Mouse (Mus musculus): ENCODE measurements at regions not wholly inside any gene's neighbourhood (a gene's known extent, or its start where the extent isn't known, plus 50 kb on each side); places are given as distances from the start of the nearest gene placed in this dataset.

DNA sequence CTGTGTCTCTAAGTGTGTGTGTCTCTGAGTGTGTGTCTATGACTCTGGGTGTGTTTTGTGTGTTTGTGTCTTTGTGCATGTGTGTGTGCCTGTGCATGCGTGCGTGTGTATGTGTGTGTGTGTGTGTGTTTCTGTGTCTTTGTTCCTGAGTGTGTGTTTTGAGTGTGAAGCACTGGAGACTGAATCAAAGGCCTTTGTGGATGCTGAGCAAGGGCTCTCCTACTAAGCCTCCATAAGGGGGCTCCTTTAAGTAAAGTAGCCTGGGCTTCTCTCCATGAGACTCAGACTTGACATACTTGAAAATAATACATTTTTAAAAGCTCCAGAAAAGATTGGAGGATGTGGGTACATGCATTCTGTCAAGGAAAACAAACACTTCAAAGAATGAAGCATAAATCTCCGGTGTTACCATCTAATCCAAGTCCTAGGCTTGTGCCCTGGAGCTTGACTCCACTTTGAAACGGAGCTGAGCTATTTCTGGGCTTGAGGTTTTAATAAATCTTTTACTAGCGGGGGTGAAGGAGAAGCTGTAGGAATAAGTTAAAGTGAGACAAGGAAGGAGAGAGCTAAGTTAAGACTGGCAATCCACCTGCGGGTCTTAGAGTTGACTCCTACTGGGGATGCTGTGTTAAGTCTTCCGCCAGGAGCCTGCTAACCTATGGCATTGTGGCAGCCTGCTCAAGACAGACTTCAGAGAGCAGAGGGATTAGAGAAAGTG lies 73.8 kb upstream of the Il15 start:
- in situ Hi-C loops (cut with MboI, MseI): no loop called here

DNA sequence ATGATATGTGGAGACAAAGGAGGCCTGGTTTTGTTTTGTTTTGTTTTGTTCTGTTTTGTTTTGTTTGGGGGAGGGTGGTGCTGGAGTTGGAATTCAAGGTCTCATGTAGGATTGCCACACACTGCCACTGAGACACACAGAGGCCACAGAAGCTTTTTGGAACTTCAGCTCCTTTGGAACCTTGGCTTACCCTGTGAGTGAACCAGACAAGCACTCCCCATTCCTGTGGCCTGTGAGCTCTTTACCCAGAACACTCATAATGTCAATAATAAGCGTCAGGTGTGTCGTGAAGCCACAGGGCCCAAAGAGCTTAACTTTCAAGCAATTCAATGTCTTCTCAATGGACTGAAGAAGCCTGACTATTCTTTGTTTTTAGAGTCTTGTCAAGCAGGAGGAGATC lies 70.2 kb upstream of the Il15 start:
- in situ Hi-C loops (cut with MboI, MseI): no loop called here

DNA sequence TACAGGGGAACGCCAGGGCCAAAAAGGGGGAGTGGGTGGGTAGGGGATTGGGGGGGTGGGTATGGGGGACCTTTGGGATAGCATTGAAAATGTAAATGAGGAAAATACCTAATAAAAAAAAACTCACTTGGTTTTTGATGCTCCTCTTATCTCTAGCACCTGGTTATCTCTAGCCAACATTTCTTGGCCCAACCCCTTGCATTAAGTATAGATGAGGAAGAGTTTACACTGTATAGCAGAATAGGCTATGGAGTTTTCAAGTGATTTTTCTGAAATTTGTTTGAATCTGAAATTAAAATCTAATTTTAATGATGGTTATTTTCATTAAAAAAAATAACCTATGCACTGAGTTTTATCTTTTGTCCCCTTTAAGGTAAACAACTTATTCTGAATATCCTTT lies 68.8 kb upstream of the Il15 start:
- in situ Hi-C loops (cut with MboI, MseI): no loop called here

DNA sequence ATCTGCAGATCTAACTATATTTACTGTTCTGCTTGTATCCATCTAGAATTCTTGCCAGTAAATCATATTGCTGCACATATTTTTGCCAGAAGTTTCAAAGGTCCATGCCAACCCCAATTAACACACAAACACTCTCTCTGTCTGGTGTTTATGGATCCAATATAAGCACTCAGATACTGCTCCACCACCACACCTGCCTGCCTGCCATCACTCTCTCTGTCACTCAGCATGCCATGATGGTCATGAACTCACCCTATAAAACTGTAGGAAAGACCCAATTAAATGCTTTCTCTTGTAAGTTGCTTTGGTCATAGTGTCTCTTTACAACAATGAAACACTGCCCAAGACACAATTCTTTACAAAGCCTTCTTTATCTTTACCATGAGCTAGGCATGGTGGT lies 66.8 kb upstream of the Il15 start:
- in situ Hi-C loops (cut with MboI, MseI): no loop called here

DNA sequence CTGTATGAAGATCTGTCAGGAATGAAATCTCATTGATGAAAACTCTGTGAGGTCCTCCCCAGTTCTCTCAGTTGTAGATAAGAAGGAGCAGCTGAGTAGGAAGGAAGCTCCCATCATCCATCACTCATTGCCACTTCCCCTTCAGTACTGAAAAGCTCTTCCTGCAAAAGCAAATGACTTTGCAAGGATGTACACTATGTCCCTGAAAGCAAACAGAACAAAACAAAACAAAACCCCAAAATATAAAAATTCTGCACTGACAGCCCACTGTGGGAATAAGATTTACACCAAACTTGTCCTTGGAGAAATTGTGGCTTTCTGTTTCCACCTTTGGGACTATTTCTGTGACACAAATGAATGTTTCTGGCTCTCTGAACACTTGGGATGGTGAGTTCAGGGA lies 59.8 kb upstream of the Il15 start:
- in situ Hi-C loops (cut with MboI, MseI): no loop called here

DNA sequence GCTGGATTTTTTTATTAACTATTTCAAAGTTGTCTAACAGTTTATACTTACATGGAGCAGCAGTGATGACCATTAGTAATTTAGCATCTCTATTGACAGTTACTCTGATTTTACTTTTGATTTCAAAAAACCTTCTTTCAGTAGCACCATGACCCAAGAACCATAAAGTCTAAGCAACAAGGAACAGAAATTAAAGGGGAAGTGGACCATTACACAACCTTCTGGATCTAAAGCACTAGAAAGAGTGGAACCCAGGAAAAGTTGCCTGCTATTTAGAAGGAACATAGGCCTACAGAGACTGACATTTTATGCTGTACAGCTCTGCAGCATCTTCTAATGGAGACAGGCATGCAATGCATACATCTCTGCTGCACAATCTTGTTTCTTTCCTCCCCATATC lies 56.0 kb upstream of the Il15 start:
- in situ Hi-C loops (cut with MboI, MseI): no loop called here

DNA sequence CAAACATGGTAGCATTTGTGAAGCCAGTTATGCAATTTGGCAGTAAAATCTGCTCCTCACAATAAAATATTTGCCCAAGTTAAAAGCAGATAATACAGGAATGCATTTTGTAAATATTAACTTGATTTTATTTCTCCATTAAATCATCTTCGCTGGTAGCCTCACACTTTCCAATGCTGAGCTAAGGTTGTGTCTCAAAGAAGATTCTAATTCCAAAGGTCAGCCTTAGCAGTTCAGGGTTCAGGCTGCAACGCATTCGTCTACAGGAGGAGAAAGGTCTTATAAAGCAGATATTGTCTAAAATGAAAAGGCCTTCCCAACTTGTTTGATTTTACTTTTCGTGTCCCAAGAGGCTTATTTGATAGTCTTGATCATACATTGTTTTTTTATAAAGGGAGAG lies 51.0 kb upstream of the Il15 start:
- in situ Hi-C loops (cut with MboI, MseI): no loop called here
